24 mouse cellular contexts compared by ENCODE assay signal in the genomic region with DNA sequence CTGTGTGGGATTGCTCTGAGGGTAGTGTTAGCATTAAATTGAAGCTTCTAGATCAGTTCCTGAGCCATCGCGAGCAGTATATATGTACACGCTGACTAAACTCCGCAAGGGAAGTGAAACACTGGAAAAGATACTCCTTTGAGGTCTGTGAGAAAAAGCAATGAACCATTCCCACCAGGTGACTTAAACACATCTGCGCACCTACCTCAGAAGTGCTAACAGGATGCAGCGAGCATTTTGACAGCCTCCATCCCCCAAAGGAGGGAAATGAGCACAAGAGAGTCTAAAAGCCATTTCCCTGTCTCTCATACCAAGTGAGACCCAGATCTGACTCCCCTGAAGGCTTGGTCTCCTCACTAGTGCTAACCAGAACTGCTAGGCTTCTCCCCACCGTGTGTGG. TPM values are rescaled to one million over a fixed set of nuclear protein-coding genes. Genes with fewer than 3 reads are reported as not detected.
DNase-seq lines count a peak whose midpoint lies in the region; ATAC-seq and TF ChIP-seq lines count a peak whose summit lies in the region.
"Had no signal": no experiment of that assay in that cellular context is flagged by ENCODE, and none has a peak within 500 bp of the region (broad histone marks: within the 10 kb centered on the region; RNA-seq: fewer than 3 reads in every experiment).

No protein-coding gene starts in this region.

- H3K4me3 ChIP-seq in spleen, adult 2 months (ENCODE audit: extremely low read depth, insufficient read depth, insufficient read length): no peak overlapping the region
- H3K4me3 ChIP-seq in limb, embryonic 10.5 days: no peak overlapping the region
- no peak overlapping the region for H3K4me3 ChIP-seq in liver, embryonic 12.5 days
- H3K4me3 ChIP-seq: embryonic facial prominence, embryonic 13.5 days; embryonic facial prominence, embryonic 15.5 days; erythroblast, embryonic 14.5 days; forebrain, embryonic 10.5 days; forebrain, embryonic 12.5 days had no signal

- 43% methylated on average over 7 of the region's 7 CpGs for WGBS in spleen, adult 2 months
- 97% methylated on average over 7 of the region's 7 CpGs for WGBS in limb, embryonic 10.5 days
- WGBS in liver, embryonic 12.5 days (ENCODE audit: insufficient replicate concordance): 78% methylated on average over 7 of the region's 7 CpGs

- H3K27ac ChIP-seq in spleen, adult 2 months (ENCODE audit: insufficient read depth, low read length): no peak overlapping the region
- no peak overlapping the region for H3K27ac ChIP-seq in limb, embryonic 10.5 days
- H3K27ac ChIP-seq in liver, embryonic 12.5 days: no peak overlapping the region
- H3K27ac ChIP-seq: embryonic facial prominence, embryonic 13.5 days; embryonic facial prominence, embryonic 15.5 days; forebrain, embryonic 10.5 days; forebrain, embryonic 12.5 days had no signal

- no peak overlapping the region for H3K4me2 ChIP-seq in liver, embryonic 12.5 days
- H3K4me2 ChIP-seq: embryonic facial prominence, embryonic 13.5 days; embryonic facial prominence, embryonic 15.5 days; forebrain, embryonic 12.5 days had no signal

- no peak for TF ChIP-seq POLR2A in spleen, adult 2 months (IDR thresholded peaks at IDR 0.05; ENCODE audit: low read depth, low read length)

- H3K27me3 ChIP-seq in spleen, adult 2 months (ENCODE audit: control insufficient read depth, insufficient read depth, low read length): no peaks in the 10 kb centered on the region
- H3K27me3 ChIP-seq in limb, embryonic 10.5 days (ENCODE audit: low read depth, poor library complexity, severe bottlenecking): no peaks in the 10 kb centered on the region
- no peaks in the 10 kb centered on the region for H3K27me3 ChIP-seq in liver, embryonic 12.5 days (replicated peaks)
- H3K27me3 ChIP-seq: embryonic facial prominence, embryonic 13.5 days; embryonic facial prominence, embryonic 15.5 days; forebrain, embryonic 12.5 days had no signal

- H3K4me1 ChIP-seq in spleen, adult 2 months (ENCODE audit: control insufficient read depth, insufficient read depth, insufficient read length): peaks cover 12% of the 10 kb centered on the region; the same call in 1 of the 2 replicates
- peaks cover 15% of the 10 kb centered on the region for H3K4me1 ChIP-seq in limb, embryonic 10.5 days
- no peaks in the 10 kb centered on the region for H3K4me1 ChIP-seq in liver, embryonic 12.5 days
- H3K4me1 ChIP-seq: embryonic facial prominence, embryonic 13.5 days; embryonic facial prominence, embryonic 15.5 days; forebrain, embryonic 10.5 days; forebrain, embryonic 12.5 days had no signal

- ATAC-seq in cerebellum, adult (ENCODE audit: insufficient number of reproducible peaks, low FRiP score, low TSS enrichment): peak; percentile 15; the same call in 1 of the 2 replicates
- peak; percentile 46 for ATAC-seq in neutrophil, adult 5-6 weeks (ENCODE audit: extremely low read depth, insufficient number of reproducible peaks, low FRiP score, poor library complexity, severe bottlenecking)
- no peak for ATAC-seq in liver, embryonic 12.5 days
- ATAC-seq: forebrain, embryonic 14.5 days; forebrain, embryonic 16.5 days had no signal

- no peak for TF ChIP-seq CTCF in spleen, adult 2 months (IDR thresholded peaks at IDR 0.05; ENCODE audit: extremely low read depth, insufficient read depth, insufficient read length, insufficient replicate concordance)

- H3K36me3 ChIP-seq in spleen, adult 2 months (ENCODE audit: control insufficient read depth, insufficient read depth, low read length): no peaks in the 10 kb centered on the region
- H3K36me3 ChIP-seq in limb, embryonic 10.5 days: no peaks in the 10 kb centered on the region
- H3K36me3 ChIP-seq in liver, embryonic 12.5 days: no peaks in the 10 kb centered on the region
- H3K36me3 ChIP-seq: embryonic facial prominence, embryonic 13.5 days; embryonic facial prominence, embryonic 15.5 days; forebrain, embryonic 10.5 days; forebrain, embryonic 12.5 days had no signal

- no peak for DNase-seq in cerebellum, postnatal 14 days
- DNase-seq in spleen, adult 2 months (ENCODE audit: low read depth in 1 of 2, low spot score in 2 of 2): peak; percentile 12 to 53
- DNase-seq in spleen, postnatal 4 days (ENCODE audit: low spot score in 2 of 2): no peak
- DNase-seq in B cell, adult 2 months: peak; percentile 54 to 61
- no peak for DNase-seq in limb, embryonic 10.5 days (ENCODE audit: low spot score)
- DNase-seq: adrenal gland, adult 2 months; adrenal gland, postnatal 10 days; adrenal gland, postnatal 25 days; cerebellum, adult 11-12 months; cerebellum, adult 2 months; cerebellum, adult 9-10 months; cerebellum, postnatal 10 days; cerebellum, postnatal 36 days; embryo, embryonic 11 days had no signal

- no peaks in the 10 kb centered on the region for H3K9me3 ChIP-seq in limb, embryonic 10.5 days (replicated peaks)
- 0 out of 2 replicates have a peak, but pooled peaks cover 6% of the 10 kb centered on the region for H3K9me3 ChIP-seq in liver, embryonic 12.5 days (replicated peaks)
- H3K9me3 ChIP-seq: embryonic facial prominence, embryonic 13.5 days; embryonic facial prominence, embryonic 15.5 days; forebrain, embryonic 12.5 days had no signal

- H3K9ac ChIP-seq in liver, embryonic 12.5 days: no peak overlapping the region
- H3K9ac ChIP-seq: embryonic facial prominence, embryonic 13.5 days; embryonic facial prominence, embryonic 15.5 days; forebrain, embryonic 12.5 days had no signal

RNA-seq across cellular contexts. Expression of a gene that starts 32.9 kb away (rescaled TPM):
- polyA plus RNA-seq in spleen, adult 2 months (2012; rRNA removed): 5.8 and 6.2 TPM in 2 replicates
- total RNA-seq in neutrophil, adult 5-6 weeks (2017): 181 and 187 TPM in 2 replicates
- 0.96 and 1.2 TPM in 2 replicates for polyA plus RNA-seq in limb, embryonic 10.5 days (2016; fragmentation: Nextera tagmentation; extraction: Ambion mirVana)
- polyA plus RNA-seq in liver, embryonic 12.5 days (2016; fragmentation: Nextera tagmentation; extraction: Ambion mirVana): 17.6 and 17.7 TPM in 2 replicates
- polyA plus RNA-seq: erythroblast, embryonic 14.5 days had no signal

Comparison
In these comparisons a context has a peak if more than half of its experiments do, and no peak if none do; other contexts are left out.
1. DNase-seq: peak in spleen, adult 2 months (2 of 2) and B cell, adult 2 months (2 of 2); none in cerebellum, postnatal 14 days (0 of 2), spleen, postnatal 4 days (0 of 2) and limb, embryonic 10.5 days (single experiment).